Mouse (Mus musculus) hindlimb bud, embryonic 11.5 days (tissue): ENCODE data around the gene Golt1a.
A peak's percentile ranks its signal among the peaks of the same experiment; 100 is the strongest.

Experiments used
- DNase-seq: peaks from one replicate; pipeline ENCODE4 v3.0.0-alpha.2; 2012; ENCODE audit warnings: low read depth, low spot score; ENCODE audit errors: extremely low spot score

Golt1a gene

GRCm38 (mm10) chr1:133347226-133347625, 37.6 kb downstream of the Golt1a start:
- no peak for DNase-seq

- DNase-seq: no peak
These were observed 38.3 kb downstream of the Golt1a start for GRCm38 (mm10) chr1:133347693-133348520.

- DNase-seq: no peak
These were observed 40.6 kb downstream of the Golt1a start, which contains the start of gene Ren1 for GRCm38 (mm10) chr1:133350210-133350609. Gene Ren1 (plus strand): TSS chr1:133350510.

GRCm38 (mm10) chr1:133351762-133352161, 42.2 kb downstream of the Golt1a start:
- DNase-seq: no peak

GRCm38 (mm10) chr1:133353371-133353809, 43.8 kb downstream of the Golt1a start:
- peak; percentile 44 for DNase-seq

- no peak for DNase-seq
These were observed 45.9 kb downstream of the Golt1a start for GRCm38 (mm10) chr1:133355469-133355868.

- no peak for DNase-seq
These were observed 46.3 kb downstream of the Golt1a start for GRCm38 (mm10) chr1:133355912-133356311.

GRCm38 (mm10) chr1:133356330-133356729, 46.7 kb downstream of the Golt1a start:
- DNase-seq: no peak

GRCm38 (mm10) chr1:133361006-133361405, 51.4 kb downstream of the Golt1a start:
- no peak for DNase-seq

GRCm38 (mm10) chr1:133362103-133362502, 52.5 kb downstream of the Golt1a start:
- DNase-seq: no peak

- peak; percentile 35 for DNase-seq
These were observed 53.8 kb downstream of the Golt1a start, which contains the start of gene Etnk2 for GRCm38 (mm10) chr1:133363276-133364021. Gene Etnk2 (plus strand): TSS chr1:133363572.

- DNase-seq: no peak
These were observed 54.5 kb downstream of the Golt1a start for GRCm38 (mm10) chr1:133364022-133364630.

- DNase-seq: no peak
These were observed 55.3 kb downstream of the Golt1a start for GRCm38 (mm10) chr1:133364890-133365289.

- no peak for DNase-seq
These were observed 57.5 kb downstream of the Golt1a start for GRCm38 (mm10) chr1:133366951-133367605.

GRCm38 (mm10) chr1:133367606-133368488, 58.2 kb downstream of the Golt1a start:
- DNase-seq: no peak

GRCm38 (mm10) chr1:133368644-133369043, 59.0 kb downstream of the Golt1a start:
- DNase-seq: no peak

GRCm38 (mm10) chr1:133370352-133370751, 60.8 kb downstream of the Golt1a start:
- no peak for DNase-seq

- DNase-seq: no peak
These were observed 61.8 kb downstream of the Golt1a start for GRCm38 (mm10) chr1:133371431-133371830.

- no peak for DNase-seq
These were observed 62.5 kb downstream of the Golt1a start for GRCm38 (mm10) chr1:133372113-133372512.
